Mouse (Mus musculus) kidney, embryonic 16.5 days (tissue): ENCODE results near the gene Tubg1. TPM values are rescaled to one million over a fixed set of nuclear protein-coding genes. Genes with fewer than 3 reads are reported as not detected.
"Not testable (repeated sequence)": the region's sequence is repeated elsewhere in the genome, so short reads cannot be mapped to it uniquely, and the experiment has no call there.

Source experiments
- ATAC-seq: fragments of 200-750 bp; cut with Nextera tagmentation; 2 replicates; pipeline ENCODE4 v1.8.0; 2017; ENCODE audit warnings: moderate TSS enrichment; ENCODE audit not compliant: low FRiP score, low TSS enrichment
- H3K27ac ChIP-seq: fragments of 300-500 bp; sonication (generic); 2 replicates; pipeline ENCODE4 v1.5.1; 2014; ENCODE audit warnings: low read length
- H3K27me3 ChIP-seq: fragments of 300-500 bp; sonication (generic); 2 replicates; pipeline ENCODE4 v1.6.1; 2014; ENCODE audit warnings: low read length, control low read depth, mixed read lengths; ENCODE audit not compliant: insufficient read depth
- H3K36me3 ChIP-seq: fragments of 300-500 bp; sonication (generic); 2 replicates; pipeline ENCODE4 v1.6.1; 2014; ENCODE audit warnings: low read length, control low read depth, mixed read lengths; ENCODE audit not compliant: insufficient read depth
- H3K4me1 ChIP-seq: fragments of 300-500 bp; sonication (generic); 2 replicates; pipeline ENCODE4 v1.6.1; 2014; ENCODE audit warnings: low read length, control low read depth, mixed read lengths; ENCODE audit not compliant: insufficient read depth
- H3K4me2 ChIP-seq: fragments of 300-500 bp; sonication (generic); replicated peaks from 2 replicates; pipeline ENCODE4 v1.6.1; 2014; ENCODE audit warnings: low read depth, low read length
- H3K4me3 ChIP-seq: fragments of 300-500 bp; sonication (generic); 2 replicates; pipeline ENCODE4 v1.5.1; 2014; ENCODE audit warnings: mild to moderate bottlenecking, low read length
- H3K9ac ChIP-seq: fragments of 300-500 bp; sonication (generic); replicated peaks from 2 replicates; pipeline ENCODE4 v1.6.1; 2014; ENCODE audit warnings: low read length
- H3K9me3 ChIP-seq: fragments of 300-500 bp; sonication (generic); 2 replicates; pipeline ENCODE4 v1.6.1; 2016; ENCODE audit warnings: low read length, control low read depth
- WGBS: fragments of 180-500 bp; shearing (Covaris S2); extraction: QIAGEN DNeasy Blood & Tissue Kit; methylation state at CpG from one replicate; pipeline ENCODE4 v1.1.7; 2014; 5-methylcytosine and 5-hydroxymethylcytosine counted together
- polyA plus RNA-seq: library from polyadenylated mRNA; unstranded; fragments of >200 nt; fragmentation: Nextera tagmentation; extraction: Ambion mirVana; gene quantifications from 2 replicates; pipeline ENCODE4 v1.2.1, GENCODE M21; 2015

The Tubg1 gene
- polyA plus RNA-seq, 1 experiment from 2014 or later = 98.2 TPM

- Histone ChIP-seq H3K9me3 (no peaks in the 10 kb centered on the region), H3K4me3 (peak overlapping the region; percentile 96), H3K9ac (peak overlapping the region; percentile 81), H3K27me3 (no peaks in the 10 kb centered on the region), H3K4me1 (peaks cover 38% of the 10 kb centered on the region), H3K27ac (peak overlapping the region; percentile 93), H3K36me3 (peaks cover 17% of the 10 kb centered on the region; the same call in 1 of the 2 replicates), H3K4me2 (peak overlapping the region; percentile 95)
- WGBS = 19% methylated on average over 19 of the region's 19 CpGs
- ATAC-seq = no peak
These were observed 929 bp downstream of the Tubg1 start for GRCm38 (mm10) chr11:101120545-101121188.

DNA sequence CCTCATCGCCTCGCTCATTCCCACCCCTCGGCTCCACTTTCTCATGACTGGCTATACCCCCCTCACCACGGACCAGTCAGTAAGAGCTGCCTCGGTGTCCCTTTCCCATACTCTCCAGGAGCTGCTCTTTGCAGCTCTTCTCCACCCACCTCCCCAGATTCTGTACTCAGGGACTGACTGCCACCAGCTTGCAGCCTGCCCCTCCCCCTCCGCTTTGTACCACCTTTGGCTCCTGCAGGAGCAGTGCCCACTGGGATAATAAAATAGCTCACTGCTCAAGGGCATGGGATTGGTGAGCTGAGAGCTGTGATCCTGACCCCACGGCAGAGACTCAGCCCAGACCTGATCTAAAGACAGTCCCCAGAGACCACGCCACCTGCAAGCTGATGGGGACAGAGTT, 4.8 kb downstream of the Tubg1 start:
- H3K36me3 ChIP-seq = peaks cover 30% of the 10 kb centered on the region
- not testable (repeated sequence) for H3K4me2 ChIP-seq, H3K4me3 ChIP-seq, ATAC-seq, H3K27ac ChIP-seq, H3K9ac ChIP-seq, H3K9me3 ChIP-seq, H3K27me3 ChIP-seq
- 93% methylated on average over 8 of the region's 8 CpGs for WGBS
- peaks cover 13% of the 10 kb centered on the region for H3K4me1 ChIP-seq

- not testable (repeated sequence) for H3K9me3 ChIP-seq, H3K4me3 ChIP-seq, H3K4me2 ChIP-seq, ATAC-seq, H3K27ac ChIP-seq, H3K27me3 ChIP-seq, H3K9ac ChIP-seq
- peaks cover 14% of the 10 kb centered on the region for H3K4me1 ChIP-seq
- over 99% methylated on average over 7 of the region's 9 CpGs for WGBS
- peaks cover 30% of the 10 kb centered on the region for H3K36me3 ChIP-seq
These were observed 5.3 kb downstream of the Tubg1 start for GRCm38 (mm10) chr11:101125008-101125407.

DNA sequence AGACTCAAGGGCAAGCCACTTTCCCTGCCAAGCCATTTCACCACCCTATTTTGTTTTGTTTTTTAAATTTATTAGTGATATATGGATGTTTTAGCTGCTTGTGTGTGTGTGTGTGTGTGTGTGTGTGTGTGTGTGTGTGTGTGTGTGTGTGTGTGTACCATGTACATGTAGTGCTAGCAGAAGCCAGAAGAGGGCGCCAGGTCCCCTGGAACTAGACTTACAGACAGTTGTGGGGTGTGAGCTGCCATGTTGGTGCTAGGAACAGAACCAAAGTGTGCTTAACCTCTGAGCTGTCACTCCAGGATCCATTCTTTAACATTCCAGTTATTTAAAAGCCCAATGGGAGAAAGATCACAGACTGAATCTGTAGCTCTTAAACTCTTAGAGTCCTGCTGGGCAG, 7.3 kb downstream of the Tubg1 start:
- Histone ChIP-seq H3K4me2 (no peak overlapping the region), H3K9me3 (peaks cover 11% of the 10 kb centered on the region), H3K36me3 (peaks cover 30% of the 10 kb centered on the region), H3K9ac (no peak overlapping the region), H3K4me3 (no peak overlapping the region), H3K4me1 (peaks cover 2% of the 10 kb centered on the region; the same call in 1 of the 2 replicates), H3K27me3 (no peaks in the 10 kb centered on the region), H3K27ac (no peak overlapping the region)
- ATAC-seq = no peak
- 94% methylated on average over 1 of the region's 1 CpGs for WGBS

GRCm38 (mm10) chr11:101128996-101129577, 9.3 kb downstream of the Tubg1 start:
- Histone ChIP-seq H3K4me1 (peaks cover 2% of the 10 kb centered on the region; the same call in 1 of the 2 replicates), H3K27me3 (no peaks in the 10 kb centered on the region), H3K9me3 (peaks cover 11% of the 10 kb centered on the region), H3K36me3 (peaks cover 15% of the 10 kb centered on the region), H3K9ac (no peak overlapping the region), H3K4me2 (no peak overlapping the region), H3K27ac (no peak overlapping the region), H3K4me3 (no peak overlapping the region)
- 80% methylated on average over 11 of the region's 11 CpGs for WGBS
- no peak for ATAC-seq

DNA sequence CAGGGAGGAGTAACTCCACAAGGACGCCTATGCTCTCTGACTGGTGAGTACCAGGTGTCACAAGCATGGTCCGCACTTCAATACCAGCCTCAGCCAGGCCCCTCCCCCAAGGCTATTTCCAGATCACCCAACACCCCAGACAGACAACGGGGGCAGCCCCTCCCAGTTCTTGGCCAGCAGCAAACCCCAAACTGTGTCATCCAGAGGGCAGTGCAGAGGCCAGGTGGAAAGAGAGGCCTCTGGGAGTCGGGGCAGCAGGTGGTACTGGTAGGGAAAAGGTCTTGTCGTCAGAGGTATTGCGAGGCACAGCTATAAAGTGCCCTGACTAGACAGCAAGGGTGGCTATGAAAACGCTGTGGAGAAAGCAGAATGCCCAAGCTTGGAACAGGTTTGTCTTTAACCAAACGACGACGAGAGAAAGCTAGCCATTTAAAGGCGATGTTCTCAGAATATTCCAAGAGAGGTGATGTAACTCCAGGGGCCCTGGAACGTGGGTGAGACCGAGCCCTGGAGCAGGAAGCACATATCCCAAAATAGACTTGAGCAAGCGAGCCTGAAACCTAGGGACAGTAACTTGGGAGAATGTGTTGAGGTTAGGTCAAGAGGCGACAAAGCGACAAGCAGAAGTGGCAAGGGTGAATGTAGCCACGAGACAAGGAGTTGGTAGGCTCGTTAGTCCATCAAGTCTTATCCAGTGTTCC, 10.5 kb downstream of the Tubg1 start:
- Histone ChIP-seq H3K9me3 (peaks cover 11% of the 10 kb centered on the region), H3K36me3 (peaks cover 14% of the 10 kb centered on the region), H3K4me3 (no peak overlapping the region), H3K4me2 (no peak overlapping the region), H3K27me3 (no peaks in the 10 kb centered on the region), H3K27ac (no peak overlapping the region), H3K9ac (no peak overlapping the region), H3K4me1 (peaks cover 6% of the 10 kb centered on the region; the same call in 1 of the 2 replicates)
- no peak for ATAC-seq
- WGBS = 39% methylated on average over 18 of the region's 18 CpGs

DNA sequence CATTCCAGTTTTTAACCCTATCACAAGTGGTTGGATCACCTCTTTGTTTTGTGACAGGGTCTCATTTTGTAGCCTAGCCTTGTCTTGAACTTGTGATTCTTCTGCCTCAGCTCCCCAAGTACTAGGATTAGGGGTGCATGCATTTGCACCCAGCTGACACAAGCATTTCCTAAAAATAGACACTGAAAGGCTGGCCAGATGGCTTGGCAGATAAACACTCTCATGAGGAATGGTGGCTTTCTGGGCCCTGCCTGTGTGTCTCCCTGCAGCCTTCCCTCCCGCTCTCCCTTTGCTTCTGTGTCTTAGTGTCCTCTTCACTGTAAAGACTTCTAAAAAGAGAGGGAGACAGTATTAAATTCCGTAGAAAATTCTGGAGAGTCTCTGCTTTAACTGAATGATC, 11.4 kb downstream of the Tubg1 start:
- H3K9me3 ChIP-seq = peaks cover 11% of the 10 kb centered on the region
- no peak overlapping the region for H3K9ac ChIP-seq
- 94% methylated on average over 2 of the region's 2 CpGs for WGBS
- no peak overlapping the region for H3K4me3 ChIP-seq
- H3K4me1 ChIP-seq = peaks cover 6% of the 10 kb centered on the region; the same call in 1 of the 2 replicates
- H3K27me3 ChIP-seq = no peaks in the 10 kb centered on the region
- no peak for ATAC-seq
- peaks cover 7% of the 10 kb centered on the region for H3K36me3 ChIP-seq
- H3K4me2 ChIP-seq = no peak overlapping the region
- no peak overlapping the region for H3K27ac ChIP-seq

- H3K9ac ChIP-seq = no peak overlapping the region
- no peak overlapping the region for H3K27ac ChIP-seq
- no peak for ATAC-seq
- H3K4me1 ChIP-seq = peaks cover 6% of the 10 kb centered on the region; the same call in 1 of the 2 replicates
- WGBS = 90% methylated on average over 6 of the region's 6 CpGs
- no peak overlapping the region for H3K4me2 ChIP-seq
- peaks cover 2% of the 10 kb centered on the region for H3K36me3 ChIP-seq
- H3K9me3 ChIP-seq = peaks cover 8% of the 10 kb centered on the region
- no peaks in the 10 kb centered on the region for H3K27me3 ChIP-seq
- no peak overlapping the region for H3K4me3 ChIP-seq
These were observed 12.0 kb downstream of the Tubg1 start for GRCm38 (mm10) chr11:101131701-101132100.

GRCm38 (mm10) chr11:101133037-101133436, 13.3 kb downstream of the Tubg1 start:
- H3K4me2 ChIP-seq = no peak overlapping the region
- H3K9me3 ChIP-seq = peaks cover 4% of the 10 kb centered on the region
- ATAC-seq = no peak
- no peaks in the 10 kb centered on the region for H3K27me3 ChIP-seq
- H3K9ac ChIP-seq = no peak overlapping the region
- H3K4me3 ChIP-seq = no peak overlapping the region
- no peak overlapping the region for H3K27ac ChIP-seq
- peaks cover 6% of the 10 kb centered on the region; the same call in 1 of the 2 replicates for H3K4me1 ChIP-seq
- no peaks in the 10 kb centered on the region for H3K36me3 ChIP-seq
- 55% methylated on average over 12 of the region's 12 CpGs for WGBS
